Mouse (Mus musculus) MEL (cell line): ENCODE data around the gene Rrh.

Experiments used
- CHD1 ChIP-seq: IDR thresholded peaks from 2 replicates; pipeline ENCODE4 v1.6.1; 2012; ENCODE audit warnings: low read depth, mild to moderate bottlenecking, inconsistent platforms, low read length, improper control_type of control experiment
- CTCF ChIP-seq, 3 experiments: IDR thresholded peaks in 2 of 3; conservative IDR thresholded peaks in 1 of 3; 2 replicates each; pipeline ENCODE4 v1.5.1; 2011 to 2012; ENCODE audit warnings: low read length in 3 of 3, low read depth in 2 of 3, mild to moderate bottlenecking in 2 of 3, improper control_type of control experiment in 1 of 3, inconsistent platforms in 1 of 3, mixed read lengths in 1 of 3, moderate library complexity in 1 of 3; ENCODE audit not compliant: control insufficient read depth in 1 of 3, insufficient read depth in 1 of 3, poor library complexity in 1 of 3, severe bottlenecking in 1 of 3
- E2F4 ChIP-seq: IDR thresholded peaks from 2 replicates; pipeline ENCODE4 v1.6.1; 2011; ENCODE audit warnings: low read depth, low read length, improper control_type of control experiment, borderline replicate concordance
- EP300 ChIP-seq, 2 experiments: IDR thresholded peaks; 2 replicates each; pipeline ENCODE4 v1.6.1; 2011; ENCODE audit warnings: improper control_type of control experiment in 2 of 2, low read length in 2 of 2, low read depth in 1 of 2, mild to moderate bottlenecking in 1 of 2
- GATA1 ChIP-seq: IDR thresholded peaks from 2 replicates; pipeline ENCODE4 v1.6.1; 2011; ENCODE audit warnings: low read depth, low read length, improper control_type of control experiment
- KAT2A ChIP-seq: conservative IDR thresholded peaks from 2 replicates; pipeline ENCODE4 v1.6.1; 2012; ENCODE audit warnings: low read depth, low read length, improper control_type of control experiment, inconsistent platforms
- MEF2A ChIP-seq: IDR thresholded peaks from 2 replicates; pipeline ENCODE4 v1.6.1; 2014; ENCODE audit warnings: low read depth, mild to moderate bottlenecking, inconsistent platforms, low read length, improper control_type of control experiment; ENCODE audit not compliant: poor library complexity, insufficient replicate concordance, severe bottlenecking; ENCODE audit errors: extremely low read depth
- MYC ChIP-seq: IDR thresholded peaks from 2 replicates; pipeline ENCODE4 v1.6.1; 2011; ENCODE audit warnings: low read depth, mild to moderate bottlenecking, low read length, improper control_type of control experiment, moderate library complexity
- POLR2A ChIP-seq, 2 experiments: IDR thresholded peaks; 2 replicates each; pipeline ENCODE4 v1.6.1; 2011 to 2012; ENCODE audit warnings: low read length in 2 of 2, mild to moderate bottlenecking in 2 of 2, control low read depth in 1 of 2, improper control_type of control experiment in 1 of 2, low read depth in 1 of 2, moderate library complexity in 1 of 2; ENCODE audit not compliant: control insufficient read depth in 1 of 2, insufficient read depth in 1 of 2, poor library complexity in 1 of 2
- POLR2AphosphoS2 ChIP-seq: IDR thresholded peaks from 2 replicates; pipeline ENCODE4 v1.6.1; 2011; ENCODE audit warnings: low read length, improper control_type of control experiment
- TAL1 ChIP-seq: IDR thresholded peaks from 2 replicates; pipeline ENCODE4 v1.6.1; 2012; ENCODE audit warnings: mild to moderate bottlenecking, inconsistent platforms, low read length, moderate library complexity, mixed read lengths
- TBP ChIP-seq: IDR thresholded peaks from 2 replicates; pipeline ENCODE4 v1.8.0; 2011; ENCODE audit warnings: low read depth, low read length, improper control_type of control experiment
- USF1 ChIP-seq: IDR thresholded peaks from 2 replicates; pipeline ENCODE4 v1.6.1; 2014; ENCODE audit warnings: low read depth, mild to moderate bottlenecking, inconsistent platforms, low read length, improper control_type of control experiment, moderate library complexity
- ZNF384 ChIP-seq: IDR thresholded peaks from 2 replicates; pipeline ENCODE4 v1.6.1; 2012; ENCODE audit warnings: low read depth, mild to moderate bottlenecking, inconsistent platforms, low read length, improper control_type of control experiment

GRCm38 (mm10) chr3:129793801-129794200 is 28.6 kb downstream of the Rrh start:
- no peak for TF ChIP-seq MEF2A
- TF ChIP-seq KAT2A: no peak
- TF ChIP-seq CTCF (IDR thresholded peaks at IDR 0.05 in 2 of 3, conservative IDR thresholded peaks at IDR 0.05 in 1 of 3; ENCODE audit: control insufficient read depth in 1 of 3, insufficient read depth in 1 of 3, low read depth in 2 of 3, low read length in 3 of 3, poor library complexity in 1 of 3, severe bottlenecking in 1 of 3): no peak
- no peak for TF ChIP-seq POLR2AphosphoS2
- TF ChIP-seq TBP: no peak
- TF ChIP-seq EP300 (IDR thresholded peaks at IDR 0.05; ENCODE audit: low read depth in 1 of 2, low read length in 2 of 2): no peak
- TF ChIP-seq E2F4: no peak
- TF ChIP-seq CHD1: no peak
- TF ChIP-seq GATA1: no peak
- no peak for TF ChIP-seq POLR2A (IDR thresholded peaks at IDR 0.05; ENCODE audit: control insufficient read depth in 1 of 2, insufficient read depth in 1 of 2, low read depth in 1 of 2, low read length in 2 of 2, poor library complexity in 1 of 2)
- TF ChIP-seq USF1: no peak
- TF ChIP-seq MYC: no peak
- no peak for TF ChIP-seq TAL1
- TF ChIP-seq ZNF384: no peak
